Mouse (Mus musculus) adipocyte (in vitro differentiated cells): ENCODE data around the gene Car2.
A peak's percentile ranks its signal among the peaks of the same experiment; 100 is the strongest.

Experiments
- DNase-seq: peaks from one replicate; pipeline ENCODE4 v3.0.0-alpha.2; 2016; ENCODE audit warnings: low spot score

The Car2 gene

DNA sequence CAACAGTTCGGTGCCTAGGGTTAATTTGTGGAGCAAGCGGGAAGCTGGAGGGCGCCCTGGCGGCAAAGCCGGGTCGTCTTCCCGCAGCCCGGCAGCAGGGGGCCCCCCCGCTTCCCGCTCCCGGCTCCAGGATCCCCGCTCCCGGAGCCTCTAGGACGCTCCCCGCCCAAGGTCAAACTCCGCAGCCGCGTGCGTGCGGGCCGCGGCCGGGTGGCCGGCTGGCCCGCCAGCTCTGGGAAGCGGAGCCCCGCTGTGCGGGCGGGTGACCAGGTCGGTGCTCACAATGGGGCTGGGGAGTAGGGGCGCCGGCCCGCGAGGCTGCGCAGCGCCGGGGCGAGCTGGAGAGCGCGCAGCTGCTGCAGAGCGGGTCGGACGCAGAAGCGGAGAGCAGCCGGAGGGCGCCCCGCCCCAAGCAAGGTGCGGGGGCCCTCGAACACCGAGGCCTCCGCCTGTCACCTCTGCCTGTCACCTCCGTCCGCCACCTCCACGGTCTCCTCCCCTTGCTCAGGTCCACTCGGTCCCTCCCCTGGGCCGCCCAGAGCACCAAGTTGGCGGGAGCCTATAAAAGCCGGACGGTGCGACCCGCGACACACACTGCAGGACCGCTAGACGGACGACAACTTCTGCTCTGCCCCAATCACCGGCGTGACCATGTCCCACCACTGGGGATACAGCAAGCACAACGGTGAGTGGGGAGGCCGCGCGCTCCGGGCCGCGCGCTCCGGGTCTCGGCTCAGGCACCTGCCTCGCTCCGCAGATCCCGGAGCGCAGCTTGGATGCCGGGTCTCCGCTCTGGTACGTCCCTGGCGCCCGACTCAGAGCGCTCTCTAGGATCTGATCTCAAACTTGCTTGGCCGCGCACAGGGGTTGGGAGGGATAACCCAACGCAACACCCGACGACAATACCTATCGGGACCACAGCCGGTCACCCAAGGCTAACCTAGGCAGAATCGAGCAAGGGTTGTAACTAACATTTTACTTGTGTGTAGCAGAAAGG, at the start of gene Car2:
Gene Car2 (plus strand): TSS at position 172 of the 997 bp plus-strand sequence.
- DNase-seq = no peak

DNA sequence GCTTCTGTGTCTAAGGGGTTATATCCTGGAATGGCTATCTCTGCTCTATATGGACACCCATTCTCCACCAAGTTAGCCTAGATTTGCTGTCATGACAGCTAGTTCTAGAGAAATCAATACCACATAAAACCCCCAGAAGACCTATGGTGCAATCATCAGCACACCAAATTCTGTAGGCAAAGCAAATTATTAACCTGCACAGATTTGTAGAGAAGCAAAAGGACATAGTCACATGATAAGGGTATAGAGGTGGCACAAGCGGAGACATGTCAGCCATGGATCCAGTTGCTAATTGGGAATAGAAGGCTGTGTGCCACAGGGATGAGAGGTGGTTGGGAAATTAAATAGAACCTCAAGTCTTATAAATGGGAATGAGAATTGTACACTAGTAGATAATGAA, 47.1 kb upstream of the Car2 start:
- DNase-seq = no peak

DNA sequence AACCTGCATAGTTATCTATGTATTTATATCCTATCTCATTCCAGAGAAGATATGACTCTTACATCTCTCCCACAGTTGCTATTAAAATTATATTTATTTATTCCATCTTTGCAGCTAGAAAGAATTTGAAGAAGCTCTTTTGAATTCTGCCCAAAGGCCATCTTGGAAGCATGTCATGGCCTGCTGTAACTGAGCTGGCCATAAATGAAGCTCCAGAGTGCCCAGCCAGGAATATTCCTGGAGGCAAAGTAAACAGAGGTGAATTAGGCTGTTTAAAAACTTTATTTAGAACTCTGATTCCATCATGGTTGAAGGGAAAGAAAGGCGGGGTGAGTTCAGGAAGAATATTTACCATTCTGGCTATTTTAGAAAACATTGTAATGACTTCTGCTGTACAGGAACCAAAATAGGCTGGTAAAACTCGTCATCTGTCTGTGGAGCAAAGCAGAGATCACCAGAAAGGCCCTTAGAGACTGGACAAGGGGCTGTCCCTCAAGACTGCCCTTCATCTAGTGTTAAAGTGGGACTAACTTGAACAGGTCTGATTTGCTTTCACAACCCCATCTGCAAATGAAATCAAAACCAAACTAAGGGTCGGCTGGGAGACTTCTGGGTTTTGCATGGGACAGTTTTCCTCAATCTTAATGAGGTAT, 46.5 kb upstream of the Car2 start:
- DNase-seq = no peak

- no peak for DNase-seq
Observed at GRCm38 (mm10) chr3:14848587-14849254, 37.4 kb upstream of the Car2 start.

DNA sequence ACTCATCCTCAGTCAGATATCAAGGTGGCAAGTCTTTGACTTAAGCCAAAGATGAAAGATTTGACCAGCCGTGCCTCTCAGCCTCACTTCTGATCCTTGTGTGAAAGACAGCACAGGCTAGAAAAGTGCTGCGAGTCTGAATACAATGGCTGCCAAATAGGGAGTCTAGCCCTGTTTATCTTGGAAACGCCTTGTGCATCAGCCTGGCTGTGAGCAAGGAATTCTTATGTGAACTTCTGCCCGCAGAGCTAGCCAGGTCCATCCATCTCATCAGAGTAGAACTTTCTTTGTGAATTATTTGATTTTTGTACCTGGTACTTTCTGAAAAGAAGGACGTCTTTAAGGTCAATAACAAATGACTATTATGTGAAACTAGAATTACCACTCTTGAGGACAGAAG, 32.1 kb upstream of the Car2 start:
- peak; percentile 62 for DNase-seq

DNA sequence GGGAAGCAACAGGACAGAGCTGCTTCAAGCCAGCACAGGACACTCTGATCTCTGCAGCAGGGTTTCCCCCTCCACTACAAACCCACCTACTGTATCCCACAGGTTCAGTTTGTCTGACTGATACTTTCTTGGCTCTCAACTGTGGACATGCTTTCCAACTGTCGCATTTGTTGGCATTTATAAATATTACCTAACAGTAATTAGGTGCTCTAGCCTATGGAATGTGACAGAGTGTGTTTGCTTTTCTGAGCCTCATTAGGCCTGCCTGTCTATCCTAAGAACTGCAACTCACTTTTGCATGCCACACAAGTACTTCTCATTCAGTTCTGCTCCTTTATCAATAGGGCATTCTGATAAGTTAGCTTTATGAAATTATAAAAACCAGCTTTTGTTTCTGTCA, 31.6 kb upstream of the Car2 start:
- DNase-seq = no peak

- DNase-seq = peak; percentile 88
Observed at GRCm38 (mm10) chr3:14857874-14858273, 28.2 kb upstream of the Car2 start.

DNA sequence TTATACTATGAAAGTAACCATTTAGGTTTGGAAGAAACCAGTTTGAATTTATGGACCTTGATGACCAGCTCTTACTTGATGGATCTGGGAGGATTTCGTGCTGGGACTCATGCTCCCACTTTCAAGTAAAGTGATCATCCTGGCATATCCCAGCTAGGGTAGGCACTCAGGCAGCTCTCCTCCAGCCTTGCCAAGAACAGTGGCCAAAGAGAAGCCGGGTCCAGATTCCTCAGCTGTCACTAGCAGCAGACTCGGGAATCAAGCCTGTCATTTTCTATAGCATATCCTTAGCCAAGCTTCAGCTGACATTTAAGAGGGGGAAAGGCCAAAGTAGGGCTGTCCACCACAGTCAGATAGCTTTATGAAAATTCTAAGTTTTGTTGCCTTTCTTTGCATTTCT, 25.8 kb upstream of the Car2 start:
- peak; percentile 47 for DNase-seq

- DNase-seq = no peak
Observed at GRCm38 (mm10) chr3:14861165-14861564, 24.9 kb upstream of the Car2 start.

DNA sequence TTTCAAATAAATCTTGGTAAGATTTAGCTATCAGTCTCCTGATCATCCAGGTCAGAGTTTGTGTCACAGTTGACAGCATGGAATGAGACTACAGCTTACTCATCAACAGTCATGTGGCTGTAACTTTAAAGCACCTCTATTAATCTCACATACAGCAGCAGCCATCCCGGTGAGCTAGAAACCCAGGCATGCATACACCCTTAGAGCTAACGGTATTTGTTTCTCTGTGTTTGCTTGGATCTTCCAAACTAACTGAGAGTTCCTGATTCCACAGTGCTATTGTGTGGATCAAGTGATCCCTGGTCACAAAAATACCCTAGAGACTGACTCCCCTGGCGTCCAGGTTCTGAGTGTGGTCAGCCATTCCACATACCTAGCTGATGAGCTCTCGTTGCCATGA, 24.3 kb upstream of the Car2 start:
- no peak for DNase-seq

DNA sequence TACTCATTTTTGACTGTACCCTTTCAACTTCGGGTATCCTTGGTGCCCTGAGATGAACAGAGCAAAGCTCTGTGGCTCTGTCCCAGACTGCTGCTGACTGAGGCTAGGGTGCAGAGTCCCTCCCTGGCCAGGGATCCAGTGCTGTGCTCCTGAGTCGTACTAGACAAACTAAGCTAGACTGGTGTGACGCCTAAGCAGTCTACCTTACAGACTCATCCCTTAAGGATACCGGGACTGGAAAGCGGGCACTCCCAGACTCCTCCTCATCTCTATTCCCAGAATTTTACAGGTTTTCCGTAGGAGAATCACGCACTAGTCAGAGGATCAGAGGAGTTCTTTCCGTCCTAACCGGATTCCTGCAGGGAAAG, 23.4 kb upstream of the Car2 start:
- DNase-seq = no peak

- no peak for DNase-seq
Observed at GRCm38 (mm10) chr3:14863022-14863711, 22.9 kb upstream of the Car2 start, which contains the start of gene Car3. Gene Car3 (plus strand): TSS chr3:14863512.

GRCm38 (mm10) chr3:14863922-14864321, 22.2 kb upstream of the Car2 start:
- DNase-seq = no peak

- DNase-seq = no peak
Observed at GRCm38 (mm10) chr3:14865941-14866340, 20.1 kb upstream of the Car2 start.

GRCm38 (mm10) chr3:14869779-14870178, 16.3 kb upstream of the Car2 start:
- peak; percentile 61 for DNase-seq

- DNase-seq = peak; percentile 21
Observed at GRCm38 (mm10) chr3:14870528-14870927, 15.5 kb upstream of the Car2 start.

GRCm38 (mm10) chr3:14871386-14871785, 14.7 kb upstream of the Car2 start:
- DNase-seq = peak; percentile 45

DNA sequence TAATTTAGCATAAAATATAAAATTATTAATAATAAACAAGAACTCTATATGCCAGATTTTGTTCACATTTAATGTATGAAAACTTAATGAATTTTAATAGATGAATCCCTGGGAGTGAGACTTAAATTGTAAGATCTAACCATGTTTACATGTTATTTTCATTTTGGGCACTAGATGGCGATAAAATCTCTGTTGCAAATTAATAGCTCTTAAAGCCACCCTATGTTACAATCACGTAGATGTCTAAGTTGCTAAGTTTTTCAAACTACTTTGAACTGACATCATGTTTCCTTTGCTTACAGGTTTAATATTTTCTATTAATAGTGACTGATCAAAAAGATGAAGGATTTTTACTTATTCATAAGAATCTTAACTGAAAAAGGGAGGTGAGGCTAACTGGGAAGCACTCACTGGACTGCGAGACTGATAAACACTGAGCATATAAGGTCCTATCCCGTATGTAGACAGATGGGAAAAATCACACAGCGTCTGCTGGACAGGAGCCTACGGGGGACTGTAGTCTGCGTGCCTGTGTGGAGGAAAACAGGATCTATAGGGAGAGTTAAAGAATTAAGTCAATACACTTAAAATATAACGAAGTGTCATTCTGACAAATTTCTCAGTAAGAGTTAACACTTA, 11.6 kb upstream of the Car2 start:
- DNase-seq = peak; percentile 81

DNA sequence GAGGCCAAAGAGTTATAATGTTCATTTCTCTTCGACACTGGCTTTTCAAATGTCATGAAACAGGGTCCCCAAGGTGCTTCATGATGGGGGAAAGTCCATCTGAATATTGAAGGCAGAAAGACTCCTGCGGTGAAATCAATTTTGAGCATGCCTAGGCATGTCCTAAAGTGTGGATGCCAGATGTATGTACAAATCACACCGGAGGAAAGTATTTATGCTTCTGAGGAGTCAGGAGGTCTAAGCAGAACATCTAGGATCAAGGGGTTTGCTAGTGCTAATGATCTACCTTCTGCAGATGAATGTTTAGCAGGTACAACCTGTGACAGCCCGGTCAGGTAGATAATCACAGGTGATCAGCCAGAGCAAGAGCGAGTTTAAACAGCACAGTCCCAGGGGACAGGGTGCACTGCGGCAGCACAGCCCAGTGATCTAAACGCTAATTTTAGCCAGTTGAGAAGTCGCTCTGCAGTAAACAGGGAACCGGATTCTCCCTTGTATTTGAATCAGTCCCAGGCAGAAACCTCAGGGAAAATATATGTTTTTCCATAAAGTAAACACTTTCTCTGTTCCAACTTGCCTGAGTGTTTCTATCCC, 9.7 kb upstream of the Car2 start:
- no peak for DNase-seq

- DNase-seq = no peak
Observed at GRCm38 (mm10) chr3:14877251-14877909, 8.7 kb upstream of the Car2 start.
